Mouse (Mus musculus) urinary bladder, postnatal 25 days (tissue): Measurements from ENCODE around the gene Sphk1.

ENCODE experiments used
- DNase-seq: peaks from one replicate; pipeline ENCODE4 v3.0.0; 2022; ENCODE audit warnings: low spot score

Sphk1 gene

DNA sequence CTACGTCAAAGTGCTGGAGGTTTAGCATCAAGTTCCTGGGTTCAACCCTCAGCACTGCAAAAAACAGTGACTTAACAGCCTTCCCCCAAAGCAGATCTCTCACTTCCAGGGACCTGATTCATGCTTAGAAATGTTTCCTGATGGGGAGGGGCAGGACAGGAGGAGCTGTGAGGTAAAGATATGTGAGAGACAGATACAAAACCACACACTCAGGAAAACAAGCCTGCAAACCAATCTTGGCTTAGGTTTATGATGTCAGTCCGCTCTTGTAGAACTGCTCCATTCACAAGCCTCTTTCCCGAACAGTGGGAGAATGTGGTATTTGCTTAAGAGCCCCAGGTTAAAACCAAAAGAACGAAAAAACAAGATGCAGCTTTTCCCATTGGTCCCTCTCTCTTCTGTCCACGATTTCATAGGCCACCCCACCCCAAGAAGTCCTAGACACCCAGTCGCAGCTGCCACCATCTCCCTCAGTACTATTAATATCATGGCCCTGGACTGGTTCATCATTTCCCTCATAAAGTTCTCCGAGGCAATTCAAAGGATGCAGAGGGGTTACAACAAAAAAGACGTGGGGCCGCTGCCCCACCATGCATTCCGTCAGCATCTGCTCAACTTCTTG, 49.4 kb downstream of the Sphk1 start:
- no peak for DNase-seq

GRCm38 (mm10) chr11:116580711-116581375, 50.1 kb downstream of the Sphk1 start:
- DNase-seq: peak; percentile 41

GRCm38 (mm10) chr11:116581376-116581814, 50.7 kb downstream of the Sphk1 start, which contains the start of gene Ube2o:
Gene Ube2o, minus strand, starts transcription at chr11:116581447.
- peak; percentile 85 for DNase-seq

DNA sequence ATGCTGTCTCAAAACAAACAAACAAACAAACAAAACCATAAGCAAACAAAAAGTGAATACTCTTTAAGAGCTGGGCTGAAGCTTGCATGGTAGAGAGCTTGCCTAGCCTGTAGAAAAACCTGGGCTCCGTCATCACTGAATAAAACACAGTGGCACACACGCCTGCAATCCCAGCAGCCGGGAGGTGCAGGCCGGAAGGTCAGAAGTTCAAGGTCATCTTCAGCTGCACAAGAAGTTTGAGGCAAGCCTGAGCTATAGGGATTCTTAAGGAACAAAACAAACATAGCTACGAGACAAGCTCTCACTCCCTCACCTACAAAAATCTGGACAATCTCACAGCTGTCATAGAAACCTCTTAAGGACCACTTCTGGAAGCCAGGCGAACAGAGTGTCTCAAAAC, 55.0 kb downstream of the Sphk1 start:
- DNase-seq: no peak
